Mouse (Mus musculus) CH12.LX (cell line): ENCODE data around the gene Nat8f7. TPM values are rescaled to one million over a fixed set of nuclear protein-coding genes. Genes with fewer than 3 reads are reported as not detected.

ENCODE experiments used
- polyA plus RNA-seq: library from polyadenylated mRNA; unstranded; fragments of >175 nt; gene quantifications from 2 replicates; pipeline ENCODE4 v1.2.1, GENCODE M21; 2012; ENCODE audit warnings: low read depth; ENCODE audit not compliant: insufficient read length
- total RNA-seq, 2 experiments: library from RNA; depleted of rRNA; stranded (reverse); fragments of 300-350 nt in 1 of 2; fragments of >200 nt in 1 of 2; gene quantifications; 2 replicates each; pipeline ENCODE4 v1.2.3; 2012 to 2014

The Nat8f7 gene
- total and polyA plus RNA-seq, 3 experiments = not detected

Other genes with a start within 250 kb of the Nat8f7 start
- gene Fbxo41, start 210.2 kb downstream of the Nat8f7 start, total RNA-seq (2012; rRNA removed) = 0.04 TPM in 2 replicates
- gene Fbxo41, start 210.2 kb downstream of the Nat8f7 start, total RNA-seq (2014; rRNA removed) = not detected in 2 replicates
- not detected in 2 replicates for gene Fbxo41, start 210.2 kb downstream of the Nat8f7 start, polyA plus RNA-seq
- not detected in 2 replicates for gene Egr4, start 199.6 kb downstream of the Nat8f7 start, total RNA-seq (2012; rRNA removed)
- gene Egr4, start 199.6 kb downstream of the Nat8f7 start, total RNA-seq (2014; rRNA removed) = not detected in 2 replicates
- not detected in 2 replicates for gene Egr4, start 199.6 kb downstream of the Nat8f7 start, polyA plus RNA-seq
- gene Alms1, start 125.7 kb downstream of the Nat8f7 start, total RNA-seq (2012; rRNA removed) = 3.6 and 3.9 TPM in 2 replicates
- 2.3 and 2.4 TPM in 2 replicates for gene Alms1, start 125.7 kb downstream of the Nat8f7 start, total RNA-seq (2014; rRNA removed)
- 2.5 and 2.8 TPM in 2 replicates for gene Alms1, start 125.7 kb downstream of the Nat8f7 start, polyA plus RNA-seq
- gene Nat8f3, start 52.5 kb upstream of the Nat8f7 start, total RNA-seq (2012; rRNA removed) = not detected in 2 replicates
- gene Nat8f3, start 52.5 kb upstream of the Nat8f7 start, total RNA-seq (2014; rRNA removed) = not detected in 2 replicates
- not detected in 2 replicates for gene Nat8f3, start 52.5 kb upstream of the Nat8f7 start, polyA plus RNA-seq
- not detected in 2 replicates for gene Nat8f6, start 107.7 kb upstream of the Nat8f7 start, total RNA-seq (2012; rRNA removed)
- not detected in 2 replicates for gene Nat8f6, start 107.7 kb upstream of the Nat8f7 start, total RNA-seq (2014; rRNA removed)
- not detected in 2 replicates for gene Nat8f6, start 107.7 kb upstream of the Nat8f7 start, polyA plus RNA-seq
- not detected in 2 replicates for gene Nat8f5, start 107.8 kb upstream of the Nat8f7 start, total RNA-seq (2012; rRNA removed)
- not detected in 2 replicates for gene Nat8f5, start 107.8 kb upstream of the Nat8f7 start, total RNA-seq (2014; rRNA removed)
- not detected in 2 replicates for gene Nat8f5, start 107.8 kb upstream of the Nat8f7 start, polyA plus RNA-seq
- not detected in 2 replicates for gene Nat8, start 118.9 kb upstream of the Nat8f7 start, total RNA-seq (2012; rRNA removed)
- not detected in 2 replicates for gene Nat8, start 118.9 kb upstream of the Nat8f7 start, total RNA-seq (2014; rRNA removed)
- not detected in 2 replicates for gene Nat8, start 118.9 kb upstream of the Nat8f7 start, polyA plus RNA-seq
- gene Nat8f2, start 156.0 kb upstream of the Nat8f7 start, total RNA-seq (2012; rRNA removed) = not detected in 2 replicates
- not detected in 2 replicates for gene Nat8f2, start 156.0 kb upstream of the Nat8f7 start, total RNA-seq (2014; rRNA removed)
- gene Nat8f2, start 156.0 kb upstream of the Nat8f7 start, polyA plus RNA-seq = not detected in 2 replicates
- gene Nat8f4, start 191.7 kb upstream of the Nat8f7 start, total RNA-seq (2012; rRNA removed) = 2.1 and 2.3 TPM in 2 replicates
- gene Nat8f4, start 191.7 kb upstream of the Nat8f7 start, total RNA-seq (2014; rRNA removed) = 2.4 and 2.9 TPM in 2 replicates
- gene Nat8f4, start 191.7 kb upstream of the Nat8f7 start, polyA plus RNA-seq = 1.3 and 1.8 TPM in 2 replicates
- 21.2 and 25.3 TPM in 2 replicates for gene Tprkb, start 198.7 kb upstream of the Nat8f7 start, total RNA-seq (2012; rRNA removed)
- gene Tprkb, start 198.7 kb upstream of the Nat8f7 start, total RNA-seq (2014; rRNA removed) = 59.8 and 67.2 TPM in 2 replicates
- 39.7 and 41.8 TPM in 2 replicates for gene Tprkb, start 198.7 kb upstream of the Nat8f7 start, polyA plus RNA-seq
- gene Nat8f1, start 202.5 kb upstream of the Nat8f7 start, total RNA-seq (2012; rRNA removed) = 2.7 and 4.7 TPM in 2 replicates
- 1.4 and 1.6 TPM in 2 replicates for gene Nat8f1, start 202.5 kb upstream of the Nat8f7 start, total RNA-seq (2014; rRNA removed)
- 0.50 and 3.5 TPM in 2 replicates for gene Nat8f1, start 202.5 kb upstream of the Nat8f7 start, polyA plus RNA-seq
- gene Dusp11, start 248.5 kb upstream of the Nat8f7 start, total RNA-seq (2012; rRNA removed) = 28.5 and 33.2 TPM in 2 replicates
- gene Dusp11, start 248.5 kb upstream of the Nat8f7 start, total RNA-seq (2014; rRNA removed) = 34.8 and 35.7 TPM in 2 replicates
- gene Dusp11, start 248.5 kb upstream of the Nat8f7 start, polyA plus RNA-seq = 46.6 and 48.6 TPM in 2 replicates